Mouse (Mus musculus): ENCODE measurements around the gene Gatad2a.

The Gatad2a gene

GRCm38 (mm10) chr8:69870003-69870765 is 126.0 kb downstream of the Gatad2a start:
- DNase-seq = peak in 1 of 2 experiments; percentile 20

GRCm38 (mm10) chr8:69867696-69868326 is 128.4 kb downstream of the Gatad2a start:
- peak in 1 of 2 experiments; percentile 44 for DNase-seq

DNA sequence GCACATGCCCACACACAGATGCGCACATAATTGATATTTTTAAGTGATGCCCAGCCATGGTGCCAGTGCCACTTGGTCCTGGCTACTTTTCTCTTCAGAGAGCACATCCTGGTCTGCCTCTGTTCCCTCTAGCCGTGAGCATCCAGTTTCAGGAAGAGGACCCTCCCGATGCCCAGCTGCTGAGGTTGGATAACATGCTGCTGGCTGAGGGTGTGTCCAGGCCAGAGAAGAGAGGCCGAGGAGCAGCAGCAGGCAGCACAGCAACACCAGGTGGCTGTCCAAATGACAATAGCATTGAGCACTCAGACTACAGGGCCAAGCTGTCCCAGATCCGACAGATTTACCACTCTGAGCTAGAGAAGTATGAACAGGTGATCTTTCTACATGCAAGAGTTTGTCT is 132.0 kb downstream of the Gatad2a start:
- DNase-seq = peak in 1 of 2 experiments; percentile 12

DNA sequence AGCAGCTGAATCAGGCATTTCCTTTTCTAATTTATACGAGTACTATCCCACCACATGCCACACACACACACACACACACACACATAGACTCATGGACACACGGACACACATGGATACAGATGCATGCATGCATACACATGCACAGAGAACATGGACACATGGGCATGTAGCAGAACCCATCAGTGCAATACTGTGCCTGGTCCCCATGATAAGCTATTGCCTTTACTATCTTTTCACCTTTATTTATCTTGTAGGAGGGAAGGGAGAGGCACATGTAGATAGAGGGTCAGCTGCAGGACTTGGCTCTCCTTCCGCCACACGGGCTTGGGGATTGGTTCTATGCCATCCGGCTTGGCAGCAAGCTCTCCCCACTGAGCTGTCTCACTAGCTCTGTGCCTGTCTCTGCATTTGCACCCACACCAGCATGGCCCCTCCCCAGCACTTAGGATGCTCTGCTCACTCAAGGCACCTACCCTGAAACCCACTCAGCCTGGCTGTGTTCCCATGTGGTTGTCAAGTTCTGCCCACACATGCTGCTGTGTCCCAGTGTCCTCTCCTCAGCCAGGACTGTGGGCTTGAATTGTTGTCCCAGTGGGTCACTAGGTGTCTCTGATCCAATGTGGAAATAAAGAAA is 132.7 kb downstream of the Gatad2a start:
- DNase-seq = peak in 1 of 2 experiments; percentile 8

DNA sequence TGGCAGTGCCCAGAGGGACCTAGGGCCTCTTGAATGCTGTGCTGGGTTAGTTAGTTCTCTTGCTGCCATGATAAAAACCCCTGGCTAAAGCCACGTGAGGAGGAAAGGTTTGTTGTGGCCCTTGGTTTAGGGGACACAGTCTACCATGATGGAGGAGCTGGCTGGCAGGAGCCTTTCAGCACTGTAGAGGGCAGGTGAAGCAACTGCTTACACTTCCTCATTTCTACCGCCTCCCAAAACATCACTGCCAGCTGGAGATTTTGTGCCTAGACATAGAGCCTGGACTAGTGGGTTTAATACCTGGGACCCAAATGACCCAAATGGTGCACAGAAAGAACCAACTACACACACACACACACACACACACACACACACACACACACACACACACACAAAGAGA is 134.9 kb downstream of the Gatad2a start:
- no peak for DNase-seq

GRCm38 (mm10) chr8:69860807-69861206 is 135.4 kb downstream of the Gatad2a start:
- peak in 1 of 2 experiments; percentile 16 for DNase-seq

All from lung, postnatal 4 days (tissue).